Mouse (Mus musculus) neural tube, postnatal 0 days (tissue): ENCODE measurements around the gene Gpx5. TPM values are rescaled to one million over a fixed set of nuclear protein-coding genes. Genes with fewer than 3 reads are reported as not detected.

Experiments
- polyA plus RNA-seq: library from polyadenylated mRNA; unstranded; fragments of >200 nt; fragmentation: Nextera tagmentation; extraction: Ambion mirVana; gene quantifications from 2 replicates; pipeline ENCODE4 v1.2.1, GENCODE M21; 2015

The Gpx5 gene
- polyA plus RNA-seq: not detected in 2 replicates

GRCm38 (mm10) chr13:21292631-21293030, at the start of gene Gpx5:
Gpx5 (minus strand) TSS chr13:21292731.

GRCm38 (mm10) chr13:21311926-21312325, 19.4 kb upstream of the Gpx5 start, which contains the start of gene Gpx6:
Gpx6 (plus strand) TSS chr13:21312125.

Other genes with a start within 250 kb of the Gpx5 start
- gene Olfr1370, start 217.8 kb downstream of the Gpx5 start, polyA plus RNA-seq: not detected in 2 replicates
- 0.06 TPM in 1 of 2 replicates, not detected in the other for gene Olfr1369-ps1, start 181.2 kb downstream of the Gpx5 start, polyA plus RNA-seq
- not detected in 2 replicates for gene Olfr263, start 163.1 kb downstream of the Gpx5 start, polyA plus RNA-seq
- not detected in 2 replicates for gene Olfr1368, start 146.9 kb downstream of the Gpx5 start, polyA plus RNA-seq
- gene Trim27, start 113.3 kb downstream of the Gpx5 start, polyA plus RNA-seq: 66.3 and 68.1 TPM in 2 replicates
- gene Gpx6, start 19.4 kb upstream of the Gpx5 start, polyA plus RNA-seq: 0.51 and 0.79 TPM in 2 replicates
- not detected in 2 replicates for gene Olfr1367, start 54.2 kb upstream of the Gpx5 start, polyA plus RNA-seq
- 7.2 and 7.6 TPM in 2 replicates for gene Zscan12, start 70.1 kb upstream of the Gpx5 start, polyA plus RNA-seq
- gene Zkscan3, start 110.0 kb upstream of the Gpx5 start, polyA plus RNA-seq: 44.7 and 45.6 TPM in 2 replicates
- 1.4 and 1.9 TPM in 2 replicates for gene Pgbd1, start 148.3 kb upstream of the Gpx5 start, polyA plus RNA-seq
- 20.9 and 22.4 TPM in 2 replicates for gene Zscan26, start 161.0 kb upstream of the Gpx5 start, polyA plus RNA-seq
- gene Nkapl, start 175.8 kb upstream of the Gpx5 start, polyA plus RNA-seq: 3.3 and 4.2 TPM in 2 replicates
- gene Zkscan4, start 186.2 kb upstream of the Gpx5 start, polyA plus RNA-seq: 7.6 and 9.4 TPM in 2 replicates
- gene Gm10065, start 186.7 kb upstream of the Gpx5 start, polyA plus RNA-seq: not detected in 2 replicates
- 0.37 and 0.65 TPM in 2 replicates for gene AK157302, start 202.5 kb upstream of the Gpx5 start, polyA plus RNA-seq
- 9.1 and 11.5 TPM in 2 replicates for gene Gm11273, start 208.7 kb upstream of the Gpx5 start, polyA plus RNA-seq
- gene Zkscan8, start 238.4 kb upstream of the Gpx5 start, polyA plus RNA-seq: 3.5 and 4.0 TPM in 2 replicates